Mouse (Mus musculus) olfactory bulb, adult 2 months (tissue): ENCODE measurements at regions not wholly inside any gene's neighbourhood (a gene's known extent, or its start where the extent isn't known, plus 50 kb on each side); places are given as distances from the start of the nearest gene placed in this dataset.

Experiments
- CTCF ChIP-seq: fragments of 200-500 bp; IDR thresholded peaks from 2 replicates; pipeline ENCODE4 v1.5.1; 2012; ENCODE audit warnings: low read depth, mild to moderate bottlenecking, low read length, moderate library complexity; ENCODE audit not compliant: insufficient read depth
- POLR2A ChIP-seq: fragments of 200-500 bp; IDR thresholded peaks from 2 replicates; pipeline ENCODE4 v1.6.1; 2012; ENCODE audit warnings: mild to moderate bottlenecking, low read depth, low read length, moderate library complexity; ENCODE audit not compliant: insufficient read depth

GRCm38 (mm10) chr7:39898268-39898667, 380.7 kb downstream of the Zfp619 start:
- TF ChIP-seq POLR2A (no peak), CTCF (no peak)
